Mouse (Mus musculus): ENCODE measurements around the gene Adgra3. TPM values are rescaled to one million over a fixed set of nuclear protein-coding genes. Genes with fewer than 3 reads are reported as not detected.

Gene Adgra3
- total RNA-seq, 4 experiments from 2014 or later, result 14.9 to 23.5 (median 18.4) TPM

- DNase-seq (ENCODE audit: low spot score), result no peak
Observed at GRCm38 (mm10) chr5:49974211-49974610, 84.6 kb downstream of the Adgra3 start.

- DNase-seq (ENCODE audit: low spot score), result no peak
Observed at GRCm38 (mm10) chr5:49969660-49970059, 89.1 kb downstream of the Adgra3 start.

GRCm38 (mm10) chr5:49967726-49968125 lies 91.1 kb downstream of the Adgra3 start:
- no peak for DNase-seq (ENCODE audit: low spot score)

DNA sequence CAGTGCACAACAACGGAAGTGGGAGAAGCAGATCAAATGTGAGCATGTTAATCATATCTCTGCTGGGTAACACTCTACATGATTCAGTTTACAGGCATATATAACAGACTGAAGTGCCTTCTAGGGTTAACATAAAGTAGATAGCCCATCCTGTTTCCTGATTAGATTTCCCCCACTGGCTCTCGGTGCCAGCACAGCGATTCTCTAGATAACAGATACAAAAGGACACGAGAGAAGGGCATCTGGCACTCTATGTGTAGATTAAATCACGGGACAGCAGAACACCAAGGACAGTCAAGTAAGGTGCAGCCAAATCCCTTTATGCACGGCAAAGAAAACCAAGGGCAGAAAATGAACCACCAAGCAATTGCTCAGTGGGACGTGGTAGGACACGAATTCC lies 93.0 kb downstream of the Adgra3 start:
- no peak for DNase-seq (ENCODE audit: low spot score)

DNA sequence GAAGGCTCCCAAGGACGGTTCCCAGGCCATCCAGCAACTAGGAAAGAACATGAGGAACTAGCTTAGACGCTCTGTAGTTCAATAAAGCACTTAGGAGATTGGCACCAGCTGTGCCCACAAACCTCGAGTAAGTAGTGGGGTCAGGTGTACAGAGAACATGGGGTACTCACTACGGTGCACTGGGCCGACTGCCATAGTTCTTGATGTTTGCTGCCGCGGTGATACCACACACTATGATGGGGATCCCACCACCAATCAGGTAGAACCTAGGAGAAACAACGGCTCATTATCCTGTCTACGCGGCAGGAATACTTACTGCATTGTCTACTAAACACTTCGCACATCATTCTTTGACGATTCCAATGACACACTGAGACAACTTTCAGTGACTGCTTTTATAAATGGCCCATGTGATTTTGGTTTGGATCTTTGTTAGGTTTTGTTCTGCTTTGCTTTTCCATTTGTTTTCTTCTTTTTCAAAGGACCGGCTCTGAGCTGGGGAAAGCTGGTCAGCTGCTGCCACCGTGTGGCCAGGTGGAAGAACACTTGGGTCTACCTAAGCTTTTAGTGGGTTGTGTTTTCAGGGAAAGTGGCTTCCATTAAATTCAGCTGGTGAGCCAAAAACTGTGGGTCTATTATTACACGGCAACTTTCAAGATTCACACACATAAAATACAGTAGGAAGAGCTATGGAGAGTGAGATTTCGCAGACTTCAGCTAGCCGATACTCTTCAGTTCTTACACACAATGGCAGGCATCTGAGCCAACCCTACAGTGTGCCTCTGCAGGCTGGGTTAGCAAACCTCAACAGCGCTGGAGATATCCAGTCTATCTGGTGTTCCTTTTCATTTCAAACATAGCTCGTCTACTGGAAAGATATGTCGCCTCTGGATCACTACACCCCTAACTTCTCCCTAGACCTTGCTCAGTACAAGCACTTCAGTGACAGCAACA lies 97.1 kb downstream of the Adgra3 start:
- no peak for DNase-seq (ENCODE audit: low spot score)

DNA sequence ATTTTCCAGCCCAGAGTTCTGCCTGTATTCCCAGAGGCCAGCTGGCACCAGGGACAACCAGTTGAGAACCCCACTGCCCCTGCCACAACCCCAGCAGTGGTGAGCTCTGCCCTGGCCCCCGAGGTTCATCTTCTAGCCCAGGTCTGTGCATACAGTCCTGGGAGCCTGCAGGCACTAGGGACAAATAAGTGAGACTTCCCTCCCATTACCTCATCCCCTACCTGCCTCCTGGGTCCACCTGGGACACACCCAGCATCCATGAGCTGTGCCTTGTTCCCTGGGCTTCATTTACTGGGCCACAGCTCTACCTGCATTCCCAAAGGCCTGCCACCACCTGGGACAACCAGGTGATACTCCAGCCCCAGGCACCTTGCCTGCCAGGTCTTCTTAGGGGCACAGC lies 122.5 kb downstream of the Adgra3 start:
- no peak for DNase-seq (ENCODE audit: low spot score)

GRCm38 (mm10) chr5:49924712-49925111 lies 134.1 kb downstream of the Adgra3 start:
- no peak for DNase-seq (ENCODE audit: low spot score)

DNA sequence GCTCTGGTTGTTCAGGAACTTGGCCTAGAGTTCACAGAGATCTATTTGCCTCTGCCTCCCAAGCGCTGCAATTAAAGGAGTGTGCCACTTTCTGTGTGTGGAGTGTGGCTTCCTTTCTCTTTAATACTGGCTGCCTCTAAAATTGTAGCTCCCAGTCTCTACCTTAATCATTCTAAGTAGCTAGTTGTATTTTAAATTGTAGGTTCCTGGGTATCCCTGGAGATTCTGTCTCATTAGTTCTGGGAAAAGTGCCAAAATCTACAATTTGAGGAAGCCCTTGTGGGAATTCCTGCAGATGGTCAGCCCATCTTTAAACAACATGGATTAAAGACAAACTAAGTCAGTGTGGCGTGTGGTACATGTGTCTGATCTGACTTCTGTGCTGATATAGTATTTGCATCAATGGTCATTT lies 143.1 kb downstream of the Adgra3 start:
- DNase-seq (ENCODE audit: low spot score), result no peak
